Mouse (Mus musculus): Measurements from ENCODE around the gene Gm13289. TPM values are rescaled to one million over a fixed set of nuclear protein-coding genes. Genes with fewer than 3 reads are reported as not detected.
A peak's percentile ranks its signal among the peaks of the same experiment; 100 is the strongest.
"Not testable (repeated sequence)": the region's sequence is repeated elsewhere in the genome, so short reads cannot be mapped to it uniquely, and the experiment has no call there.

Gm13289 gene
- total and polyA plus RNA-seq, 2 experiments from 2014 or later = not detected

GRCm38 (mm10) chr4:88760431-88760830 lies 16.3 kb upstream of the Gm13289 start:
- not testable (repeated sequence) for ATAC-seq (ENCODE audit: insufficient read depth, low read depth); H3K27me3 ChIP-seq (ENCODE audit: control insufficient read depth, insufficient read depth, low read length); H3K9ac ChIP-seq (replicated peaks; ENCODE audit: low read depth, low read length); H3K36me3 ChIP-seq (replicated peaks; ENCODE audit: control insufficient read depth, insufficient read depth, low read length); H3K9me3 ChIP-seq (replicated peaks; ENCODE audit: control insufficient read depth, low read length); H3K4me1 ChIP-seq (ENCODE audit: control insufficient read depth, insufficient read depth)
- H3K27ac ChIP-seq (ENCODE audit: low read depth) = peak overlapping the region; percentile 78; the same call in 1 of the 2 replicates
- peak overlapping the region; percentile 37 for H3K4me3 ChIP-seq (ENCODE audit: low read depth, low read length)
- peak overlapping the region; percentile 37 for H3K4me2 ChIP-seq (ENCODE audit: low read depth, low read length)
- peak; percentile 66 for TF ChIP-seq CTCF (IDR thresholded peaks at IDR 0.05; ENCODE audit: low read depth)
- peak; percentile 83 for DNase-seq (ENCODE audit: low spot score)
- under 1% methylated on average over 23 of the region's 28 CpGs for WGBS

DNA sequence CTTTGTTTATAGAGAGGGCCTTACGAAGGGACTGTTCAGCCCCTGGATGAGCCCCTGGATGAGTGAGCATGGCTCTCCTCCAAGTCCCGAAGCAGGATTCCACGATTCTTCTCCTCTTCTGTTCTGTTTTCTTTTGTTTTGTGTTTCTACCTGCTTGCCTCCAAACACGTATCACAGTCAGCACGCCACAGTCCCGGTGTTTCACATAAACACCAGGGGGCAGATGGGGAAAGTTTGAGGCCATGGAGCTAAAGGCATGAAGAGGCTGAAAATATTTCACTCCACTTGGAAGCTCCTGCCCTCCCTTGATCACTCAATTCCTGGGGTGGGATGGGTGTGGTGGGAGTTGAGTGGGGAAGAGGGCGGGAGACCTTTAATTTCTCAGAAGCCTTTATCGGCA lies 14.9 kb upstream of the Gm13289 start:
- not testable (repeated sequence) for ATAC-seq (ENCODE audit: insufficient read depth, low read depth); H3K9ac ChIP-seq (replicated peaks; ENCODE audit: low read depth, low read length); H3K4me1 ChIP-seq (ENCODE audit: control insufficient read depth, insufficient read depth); H3K4me2 ChIP-seq (ENCODE audit: low read depth, low read length); H3K36me3 ChIP-seq (replicated peaks; ENCODE audit: control insufficient read depth, insufficient read depth, low read length); DNase-seq (ENCODE audit: low spot score); H3K9me3 ChIP-seq (replicated peaks; ENCODE audit: control insufficient read depth, low read length); H3K27ac ChIP-seq (ENCODE audit: low read depth); H3K4me3 ChIP-seq (ENCODE audit: low read depth, low read length); H3K27me3 ChIP-seq (ENCODE audit: control insufficient read depth, insufficient read depth, low read length)
- WGBS = 63% methylated on average over 6 of the region's 8 CpGs

DNA sequence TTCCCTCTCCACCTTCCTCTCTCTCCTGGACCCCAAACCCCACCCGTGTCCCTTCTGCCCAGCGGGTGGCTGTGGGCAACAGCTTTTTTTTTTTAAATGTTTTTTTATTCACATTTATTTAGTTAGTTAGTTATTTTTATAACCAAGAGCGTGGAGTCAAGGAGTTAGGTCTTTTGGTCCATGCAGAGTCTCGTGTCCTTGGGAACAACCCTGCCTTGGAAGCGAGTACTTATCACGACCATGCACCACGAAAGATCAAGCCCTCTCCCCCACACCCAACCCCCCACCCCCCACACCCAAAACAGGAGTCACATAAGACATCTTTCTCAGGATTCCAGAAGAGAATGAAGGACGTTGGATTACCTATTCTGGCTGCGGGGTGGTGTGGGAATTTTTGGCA lies 14.4 kb upstream of the Gm13289 start:
- H3K27me3 ChIP-seq (ENCODE audit: control insufficient read depth, insufficient read depth, low read length); H3K4me2 ChIP-seq (ENCODE audit: low read depth, low read length); H3K27ac ChIP-seq (ENCODE audit: low read depth); H3K4me1 ChIP-seq (ENCODE audit: control insufficient read depth, insufficient read depth); H3K9ac ChIP-seq (replicated peaks; ENCODE audit: low read depth, low read length); H3K9me3 ChIP-seq (replicated peaks; ENCODE audit: control insufficient read depth, low read length); ATAC-seq (ENCODE audit: insufficient read depth, low read depth); DNase-seq (ENCODE audit: low spot score); H3K36me3 ChIP-seq (replicated peaks; ENCODE audit: control insufficient read depth, insufficient read depth, low read length); H3K4me3 ChIP-seq (ENCODE audit: low read depth, low read length): not testable (repeated sequence)
- 45% methylated on average over 8 of the region's 9 CpGs for WGBS

DNA sequence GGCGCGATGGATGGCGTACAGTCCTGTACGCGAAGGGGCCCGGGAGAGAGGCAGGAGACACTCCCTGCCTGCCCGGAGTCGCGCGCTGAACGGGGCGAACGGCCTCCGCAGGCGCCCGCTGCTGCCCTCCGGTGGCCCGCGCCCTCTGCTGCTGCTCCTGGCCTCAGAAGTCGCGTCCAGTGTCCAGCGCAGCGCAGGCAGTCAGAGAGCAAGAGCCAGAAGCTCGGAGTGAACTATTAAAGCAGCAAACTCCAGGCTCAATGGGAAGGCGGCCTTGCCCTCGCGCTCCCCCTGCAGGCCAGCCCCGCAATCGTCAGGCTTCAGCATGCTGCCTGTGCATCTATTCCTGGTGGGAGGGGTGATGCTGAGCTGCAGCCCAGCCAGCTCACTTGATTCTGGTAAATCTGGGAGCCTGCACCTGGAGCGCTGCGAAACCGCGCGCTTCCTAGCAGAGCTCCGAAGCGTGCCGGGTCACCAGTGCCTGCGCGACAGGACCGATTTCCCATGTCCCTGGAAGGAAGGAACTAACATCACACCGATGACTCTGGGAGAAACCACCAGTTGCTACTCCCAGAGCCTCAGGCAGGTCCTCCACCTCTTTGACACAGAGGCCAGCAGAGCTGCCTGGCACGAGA lies 13.2 kb upstream of the Gm13289 start:
- peak; percentile 88 for DNase-seq (ENCODE audit: low spot score)
- peak overlapping the region; percentile 27 for H3K4me3 ChIP-seq (ENCODE audit: low read depth, low read length)
- not testable (repeated sequence) for H3K27me3 ChIP-seq (ENCODE audit: control insufficient read depth, insufficient read depth, low read length); H3K9ac ChIP-seq (replicated peaks; ENCODE audit: low read depth, low read length); H3K9me3 ChIP-seq (replicated peaks; ENCODE audit: control insufficient read depth, low read length); H3K4me1 ChIP-seq (ENCODE audit: control insufficient read depth, insufficient read depth); H3K36me3 ChIP-seq (replicated peaks; ENCODE audit: control insufficient read depth, insufficient read depth, low read length); ATAC-seq (ENCODE audit: insufficient read depth, low read depth)
- H3K27ac ChIP-seq (ENCODE audit: low read depth) = peak overlapping the region; percentile 61; the same call in 1 of the 2 replicates
- TF ChIP-seq CTCF (IDR thresholded peaks at IDR 0.05; ENCODE audit: low read depth) = peak; percentile 49
- peak overlapping the region; percentile 28; the same call in 1 of the 2 replicates for H3K4me2 ChIP-seq (ENCODE audit: low read depth, low read length)
- 3% methylated on average over 22 of the region's 42 CpGs for WGBS

GRCm38 (mm10) chr4:88773534-88773933 lies 3.2 kb upstream of the Gm13289 start, which contains the start of gene Gm13290:
TSS of gene Gm13290 (plus strand) at chr4:88773834.
- not testable (repeated sequence) for H3K9ac ChIP-seq (replicated peaks; ENCODE audit: low read depth, low read length); DNase-seq (ENCODE audit: low spot score); H3K4me2 ChIP-seq (ENCODE audit: low read depth, low read length); H3K9me3 ChIP-seq (replicated peaks; ENCODE audit: control insufficient read depth, low read length); H3K4me1 ChIP-seq (ENCODE audit: control insufficient read depth, insufficient read depth); H3K27me3 ChIP-seq (ENCODE audit: control insufficient read depth, insufficient read depth, low read length); H3K36me3 ChIP-seq (replicated peaks; ENCODE audit: control insufficient read depth, insufficient read depth, low read length); H3K4me3 ChIP-seq (ENCODE audit: low read depth, low read length); ATAC-seq (ENCODE audit: insufficient read depth, low read depth); H3K27ac ChIP-seq (ENCODE audit: low read depth)
- no CpG with 5 or more reads among the region's 32 CpGs for WGBS

- H3K4me3 ChIP-seq (ENCODE audit: low read depth, low read length); H3K9ac ChIP-seq (replicated peaks; ENCODE audit: low read depth, low read length); ATAC-seq (ENCODE audit: insufficient read depth, low read depth); DNase-seq (ENCODE audit: low spot score); H3K27ac ChIP-seq (ENCODE audit: low read depth); H3K4me1 ChIP-seq (ENCODE audit: control insufficient read depth, insufficient read depth); H3K36me3 ChIP-seq (replicated peaks; ENCODE audit: control insufficient read depth, insufficient read depth, low read length); H3K27me3 ChIP-seq (ENCODE audit: control insufficient read depth, insufficient read depth, low read length); H3K4me2 ChIP-seq (ENCODE audit: low read depth, low read length); H3K9me3 ChIP-seq (replicated peaks; ENCODE audit: control insufficient read depth, low read length): not testable (repeated sequence)
- WGBS = no CpG with 5 or more reads among the region's 29 CpGs
Measured at GRCm38 (mm10) chr4:88779550-88779949, 2.8 kb downstream of the Gm13289 start, which contains the start of gene Gm13272. TSS of gene Gm13272 (plus strand) at chr4:88779850.

- 48% methylated on average over 14 of the region's 18 CpGs for WGBS
- not testable (repeated sequence) for H3K27ac ChIP-seq (ENCODE audit: low read depth); H3K36me3 ChIP-seq (replicated peaks; ENCODE audit: control insufficient read depth, insufficient read depth, low read length); H3K4me2 ChIP-seq (ENCODE audit: low read depth, low read length); H3K9me3 ChIP-seq (replicated peaks; ENCODE audit: control insufficient read depth, low read length); DNase-seq (ENCODE audit: low spot score); H3K4me3 ChIP-seq (ENCODE audit: low read depth, low read length); H3K9ac ChIP-seq (replicated peaks; ENCODE audit: low read depth, low read length); ATAC-seq (ENCODE audit: insufficient read depth, low read depth); H3K27me3 ChIP-seq (ENCODE audit: control insufficient read depth, insufficient read depth, low read length); H3K4me1 ChIP-seq (ENCODE audit: control insufficient read depth, insufficient read depth)
Measured at GRCm38 (mm10) chr4:88780320-88780719, 3.6 kb downstream of the Gm13289 start.

- H3K27me3 ChIP-seq (ENCODE audit: control insufficient read depth, insufficient read depth, low read length); ATAC-seq (ENCODE audit: insufficient read depth, low read depth); H3K9me3 ChIP-seq (replicated peaks; ENCODE audit: control insufficient read depth, low read length); H3K4me1 ChIP-seq (ENCODE audit: control insufficient read depth, insufficient read depth); H3K9ac ChIP-seq (replicated peaks; ENCODE audit: low read depth, low read length); H3K36me3 ChIP-seq (replicated peaks; ENCODE audit: control insufficient read depth, insufficient read depth, low read length); DNase-seq (ENCODE audit: low spot score): not testable (repeated sequence)
- Histone ChIP-seq H3K4me2 (ENCODE audit: low read depth, low read length) (peak within 1 kb of the TSS; percentile 47), H3K27ac (ENCODE audit: low read depth) (peak within 1 kb of the TSS; percentile 82), H3K4me3 (ENCODE audit: low read depth, low read length) (peak within 1 kb of the TSS; percentile 28; the same call in 1 of the 2 replicates)
- 9% methylated on average over 3 of the region's 7 CpGs for WGBS
Measured at GRCm38 (mm10) chr4:88781831-88782230, 5.1 kb downstream of the Gm13289 start, which contains the start of gene Ifnz. TSS of gene Ifnz (plus strand) at chr4:88782131.

All from heart, postnatal 0 days (tissue).